Mouse (Mus musculus) frontal cortex, postnatal 25 days (tissue): Measurements from ENCODE around the gene Supt6.
"Not testable (repeated sequence)": the region's sequence is repeated elsewhere in the genome, so short reads cannot be mapped to it uniquely, and the experiment has no call there.

ENCODE experiments used
- DNase-seq, 2 experiments: peaks; one replicate each; pipeline ENCODE4 v3.0.0; 2022; ENCODE audit warnings: low spot score in 2 of 2

Supt6 gene

GRCm38 (mm10) chr11:78245627-78246317, at the start of gene Supt6, which contains the start of gene Sdf2:
Gene Supt6, minus strand, starts transcription at chr11:78245987.
Gene Sdf2, plus strand, starts transcription at chr11:78245746.
- DNase-seq, result peak; percentile 76 to 78

DNA sequence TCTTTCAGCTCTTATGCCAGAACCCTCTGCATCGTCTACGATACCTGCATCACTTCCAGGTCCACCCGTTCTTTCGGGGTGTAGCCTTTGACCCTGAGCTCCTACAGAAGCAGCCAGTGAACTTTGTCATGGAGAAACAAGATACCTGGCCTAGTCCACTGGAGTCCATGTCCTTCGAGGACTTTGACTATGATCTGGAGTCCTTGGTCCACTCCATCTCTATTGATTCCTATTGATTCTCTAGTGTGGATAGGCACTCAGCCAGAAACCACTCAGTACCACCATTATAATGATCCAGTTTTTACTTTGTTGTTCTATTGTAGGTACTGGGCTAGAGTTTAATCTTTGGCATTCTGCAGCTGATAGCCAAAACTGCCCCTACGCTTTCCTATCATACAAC, 48.8 kb upstream of the Supt6 start:
- DNase-seq, result no peak

DNA sequence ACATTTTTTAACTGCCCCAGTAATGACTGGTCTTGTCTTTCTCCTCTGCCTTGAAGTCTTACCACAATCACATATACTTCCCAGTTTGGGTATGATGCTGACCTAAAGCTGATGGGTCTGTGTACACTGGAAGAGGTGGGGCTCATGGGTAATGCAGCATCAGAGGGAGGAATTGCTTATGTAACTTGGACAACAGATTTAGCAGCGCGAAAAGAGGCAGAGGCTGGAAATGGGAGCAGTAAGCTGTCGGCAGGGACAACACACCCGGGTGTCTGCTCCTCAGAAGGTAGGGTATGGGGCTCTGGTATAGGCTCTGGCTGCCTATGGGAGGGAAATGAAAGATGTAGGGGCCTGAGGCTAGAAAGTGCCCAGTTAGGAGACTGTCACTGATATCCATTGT, 44.9 kb upstream of the Supt6 start, which contains the start of gene BC030499:
BC030499 (plus strand) TSS at position 188 of the 400 bp plus-strand sequence.
- peak in 1 of 2 experiments; percentile 16 for DNase-seq

DNA sequence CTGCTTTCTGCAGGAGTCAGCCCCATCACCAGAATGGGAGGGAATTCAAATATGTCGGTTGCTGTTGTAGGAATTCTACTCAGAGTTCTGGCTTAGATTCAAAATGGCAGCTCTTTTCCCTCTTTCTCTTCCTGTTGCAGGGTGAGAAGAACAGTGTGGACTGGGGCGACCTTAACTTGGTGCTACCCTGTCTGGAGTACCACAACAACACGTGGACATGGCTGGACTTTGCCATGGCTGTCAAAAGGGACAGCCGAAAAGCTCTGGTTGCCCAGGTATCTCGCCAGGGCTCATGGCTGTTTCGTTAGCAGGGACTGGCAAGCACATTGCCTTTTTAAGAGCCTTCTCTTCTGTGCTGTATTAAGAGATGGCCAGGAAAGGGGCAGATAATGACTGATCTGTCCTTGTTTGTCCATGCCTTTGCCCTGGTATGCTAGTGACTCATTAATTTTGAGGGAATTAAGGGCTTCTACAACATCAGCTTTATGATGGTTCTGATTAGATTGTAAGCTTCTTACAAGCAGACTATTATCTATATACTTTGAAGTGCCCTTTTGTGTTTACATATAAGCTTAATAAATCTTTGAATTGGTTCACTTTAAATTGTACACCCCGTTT, 43.5 kb upstream of the Supt6 start:
- no peak for DNase-seq

DNA sequence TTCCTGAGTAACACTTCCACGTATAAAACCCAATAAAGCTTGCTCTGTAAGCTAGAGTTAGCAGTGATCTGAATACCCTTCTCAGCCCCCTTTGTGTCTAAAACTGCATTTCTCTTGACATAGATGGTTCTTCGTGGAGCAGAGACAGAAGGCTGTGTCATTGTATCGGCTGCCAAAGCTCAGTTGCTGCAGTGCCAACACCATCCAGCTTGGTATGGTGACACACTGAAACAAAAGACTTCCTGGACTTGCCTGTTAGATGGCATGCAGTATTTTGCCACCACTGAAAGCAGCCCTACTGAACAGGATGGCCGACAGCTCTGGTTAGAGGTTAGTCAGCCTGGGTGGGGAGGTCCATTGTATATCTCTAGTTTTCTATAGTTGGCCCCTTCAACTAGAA, 33.8 kb upstream of the Supt6 start:
- DNase-seq, result no peak

DNA sequence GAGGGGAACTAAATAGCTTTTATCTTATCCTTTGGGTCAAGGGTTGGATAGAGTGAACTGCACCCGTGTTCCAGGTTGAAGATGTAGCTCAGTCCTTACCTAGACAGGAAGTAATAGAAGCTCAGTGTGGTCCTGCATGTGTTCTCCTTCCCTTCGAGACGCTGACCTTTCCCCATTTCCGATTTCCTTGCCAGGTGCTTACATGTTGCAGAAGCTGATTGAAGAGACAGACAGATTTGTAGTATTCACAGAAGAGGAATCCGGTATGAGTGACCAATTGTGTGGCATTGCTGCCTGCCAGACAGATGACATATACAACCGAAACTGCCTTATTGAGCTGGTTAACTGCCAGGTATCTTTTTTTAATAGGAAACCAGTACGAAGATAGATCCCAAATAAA, 33.1 kb upstream of the Supt6 start:
- DNase-seq, result no peak

DNA sequence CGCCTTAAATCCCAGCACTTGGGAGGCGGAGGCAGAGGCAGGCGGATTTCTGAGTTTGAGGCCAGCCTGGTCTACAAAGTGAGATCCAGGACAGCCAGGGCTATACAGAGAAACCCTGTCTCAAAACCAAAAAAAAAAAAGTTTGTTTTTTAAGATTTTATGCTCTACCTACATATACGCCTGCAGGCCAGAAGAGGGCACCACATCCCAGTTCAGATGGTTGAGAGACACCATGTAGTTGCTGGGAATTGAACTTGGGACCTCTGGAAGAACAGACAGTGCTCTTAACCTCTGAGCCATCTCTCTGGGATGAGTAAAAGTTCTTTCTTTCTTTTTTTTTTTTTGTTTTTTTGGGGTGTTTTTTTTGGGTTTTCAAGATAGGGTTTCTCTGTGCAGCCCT, 30.4 kb upstream of the Supt6 start:
- DNase-seq, result not testable (repeated sequence)

GRCm38 (mm10) chr11:78275596-78275995, 29.8 kb upstream of the Supt6 start:
- no peak for DNase-seq

DNA sequence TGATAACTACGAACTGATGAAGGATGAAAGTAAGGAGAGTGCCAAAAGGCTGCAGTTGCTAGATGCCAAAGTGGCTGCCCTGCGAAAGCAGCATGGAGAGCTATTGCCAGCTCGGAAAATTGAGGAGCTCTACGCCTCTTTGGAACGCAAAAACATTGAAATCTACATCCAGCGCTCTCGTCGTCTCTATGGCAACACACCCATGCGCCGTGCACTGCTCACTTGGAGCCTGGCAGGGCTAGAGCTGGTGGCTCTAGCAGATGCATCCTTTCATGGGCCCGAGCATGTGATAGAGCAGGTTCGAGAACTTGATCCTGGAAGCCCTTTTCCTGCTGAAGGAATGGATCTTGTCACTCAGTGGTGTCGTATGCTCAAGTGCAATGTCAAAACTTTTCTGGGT, 26.2 kb upstream of the Supt6 start:
- DNase-seq, result peak; percentile 20 to 50

DNA sequence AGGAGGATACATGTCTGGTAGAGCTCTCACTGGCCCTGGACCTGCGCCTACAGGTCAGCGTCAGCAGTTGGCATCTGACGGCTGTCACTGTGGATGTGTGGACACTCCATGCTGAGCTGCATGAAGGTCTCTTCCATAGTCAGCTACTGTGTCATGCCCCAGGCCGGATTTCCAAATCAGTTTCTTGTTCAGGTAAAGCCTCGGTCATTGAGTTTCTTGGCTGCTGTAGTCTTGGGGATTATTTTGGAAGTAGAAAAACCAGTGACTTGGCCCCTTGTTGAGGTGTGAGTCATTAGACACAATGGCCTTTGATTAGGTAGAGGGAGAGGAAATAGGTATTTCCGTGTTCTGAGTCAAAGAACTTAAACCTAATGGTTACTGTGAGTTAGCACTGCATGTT, 19.8 kb upstream of the Supt6 start:
- DNase-seq, result no peak

DNA sequence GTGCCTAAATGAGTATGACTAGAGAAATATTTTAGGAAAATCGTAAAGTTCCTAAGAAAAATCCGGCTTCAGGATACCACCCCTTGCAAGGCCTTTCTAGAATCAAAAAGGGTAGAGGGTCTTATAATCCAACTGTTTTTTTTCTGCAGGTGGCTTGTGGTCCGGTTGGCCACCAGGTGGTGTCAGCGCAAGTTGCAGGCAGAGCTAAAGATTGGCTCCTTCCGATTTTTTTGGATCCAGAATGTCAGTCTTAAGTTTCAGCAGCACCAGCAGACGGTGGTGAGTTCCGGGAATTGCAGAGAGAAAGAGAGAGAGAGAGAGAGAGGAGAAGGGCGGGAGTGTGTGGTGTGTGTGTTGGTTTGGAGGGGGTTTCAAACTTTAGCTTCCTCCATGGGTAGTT, 16.8 kb upstream of the Supt6 start:
- DNase-seq, result peak in 1 of 2 experiments; percentile 13

GRCm38 (mm10) chr11:78261380-78262352, 15.9 kb upstream of the Supt6 start, which contains the start of gene 2610507B11Rik:
Gene 2610507B11Rik, plus strand, starts transcription at chr11:78261752.
- DNase-seq, result peak; percentile 65 to 78

- DNase-seq, result no peak
These were observed 14.9 kb upstream of the Supt6 start for GRCm38 (mm10) chr11:78260489-78261258.

- no peak for DNase-seq
These were observed 10.8 kb upstream of the Supt6 start for GRCm38 (mm10) chr11:78256618-78257017.

DNA sequence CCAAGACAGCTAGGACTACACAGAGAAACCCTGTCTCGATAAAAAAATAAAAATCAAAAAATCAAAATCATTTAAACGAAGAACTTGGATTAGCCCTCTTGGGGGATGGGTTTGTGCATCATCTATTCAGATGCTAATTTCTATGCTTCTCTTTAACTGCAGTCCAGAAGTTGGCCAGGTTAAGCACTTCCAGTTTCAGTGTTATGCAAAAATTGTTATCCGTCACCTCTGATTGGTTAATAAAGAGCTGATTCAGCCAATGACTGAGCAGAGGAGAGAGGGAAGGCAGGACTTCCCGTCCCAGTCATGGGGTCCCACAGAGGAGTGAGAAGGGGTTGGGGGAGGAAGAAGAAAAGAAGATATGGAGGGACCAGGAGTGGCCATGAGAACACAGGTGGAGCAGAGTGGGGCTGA, 1.9 kb upstream of the Supt6 start:
- DNase-seq, result no peak

GRCm38 (mm10) chr11:78247012-78247348, 1.2 kb upstream of the Supt6 start:
- no peak for DNase-seq

DNA sequence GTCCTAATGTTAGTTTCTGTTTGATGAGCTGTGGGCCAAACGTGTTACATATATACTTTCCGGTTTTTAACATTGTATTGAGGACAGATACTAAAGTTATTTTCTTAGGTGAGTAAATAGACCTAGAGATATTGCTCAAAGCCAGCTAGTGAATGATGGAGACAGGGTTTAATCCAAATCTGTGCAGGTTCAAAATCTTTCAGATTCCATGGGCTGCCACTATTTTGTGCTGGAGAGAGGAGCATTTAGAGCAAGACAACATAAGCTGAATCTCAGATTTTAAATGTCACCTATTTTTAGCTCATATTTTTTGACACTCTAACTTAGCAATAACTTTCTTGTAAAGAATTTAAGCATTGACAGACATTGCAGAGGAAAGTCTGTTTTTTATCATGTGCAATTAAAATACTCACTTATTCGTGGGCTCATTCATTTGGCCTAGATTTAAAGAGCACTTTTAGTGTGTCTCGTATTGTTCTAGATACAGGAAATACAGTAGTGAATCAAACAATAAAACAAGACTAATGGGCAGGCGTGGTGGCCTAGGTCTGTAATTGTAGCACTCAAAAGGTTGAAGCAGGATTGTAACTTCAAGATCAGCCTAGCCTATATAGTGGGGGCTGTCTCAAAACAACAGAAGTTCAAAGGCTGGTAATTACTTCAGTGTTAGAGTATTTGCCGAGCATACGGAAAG, 678 bp upstream of the Supt6 start:
- DNase-seq, result no peak

DNA sequence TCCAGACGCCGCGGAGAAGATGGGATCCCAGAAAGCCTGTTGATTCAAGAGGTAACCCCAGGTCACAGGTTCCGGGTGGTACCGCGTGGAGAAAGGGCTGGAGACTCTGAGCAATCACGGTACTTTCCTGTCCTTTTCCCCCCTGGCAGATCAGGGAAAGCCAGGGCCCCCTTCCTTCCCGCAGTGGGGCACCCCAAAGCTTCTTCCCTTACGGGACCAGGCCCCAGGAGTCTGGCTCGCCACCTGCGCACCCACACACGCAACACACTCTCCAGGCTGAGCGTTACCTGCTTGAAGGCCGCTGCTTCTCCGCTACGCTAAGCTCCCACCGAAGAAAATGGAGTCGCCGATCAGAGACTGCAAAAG, 543 bp downstream of the Supt6 start:
- no peak for DNase-seq

GRCm38 (mm10) chr11:78240193-78240857, 5.5 kb downstream of the Supt6 start:
- DNase-seq, result peak; percentile 17 to 29

DNA sequence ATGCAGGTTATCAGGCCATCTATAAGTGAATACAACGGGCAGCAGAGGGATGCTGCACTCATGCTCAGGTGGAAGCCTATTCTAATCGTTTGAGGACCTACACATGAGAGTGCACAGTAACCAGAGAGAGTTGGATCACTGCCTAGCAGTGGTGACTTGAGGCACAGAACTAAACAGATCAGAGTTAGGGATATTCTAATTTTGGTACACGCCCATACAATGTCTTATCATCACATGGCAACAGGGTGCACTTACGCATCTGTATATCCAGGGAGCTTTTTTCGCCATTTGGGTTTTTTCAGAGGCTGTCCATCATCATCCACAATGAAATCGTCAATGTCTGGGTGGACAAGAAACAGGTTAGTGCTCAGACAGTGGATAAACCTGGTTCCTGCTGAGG, 14.3 kb downstream of the Supt6 start:
- DNase-seq, result no peak
